Mouse (Mus musculus) heart, postnatal 0 days (tissue): Measurements from ENCODE around the gene Tanc1.

Experiments used
- CTCF ChIP-seq: IDR thresholded peaks from 2 replicates; pipeline ENCODE4 v1.5.1; 2016; ENCODE audit warnings: antibody characterized with exemption, control low read depth, low read depth
- EP300 ChIP-seq: IDR thresholded peaks from 2 replicates; pipeline ENCODE4 v1.6.1; 2016; ENCODE audit warnings: antibody characterized with exemption, low read depth

DNA sequence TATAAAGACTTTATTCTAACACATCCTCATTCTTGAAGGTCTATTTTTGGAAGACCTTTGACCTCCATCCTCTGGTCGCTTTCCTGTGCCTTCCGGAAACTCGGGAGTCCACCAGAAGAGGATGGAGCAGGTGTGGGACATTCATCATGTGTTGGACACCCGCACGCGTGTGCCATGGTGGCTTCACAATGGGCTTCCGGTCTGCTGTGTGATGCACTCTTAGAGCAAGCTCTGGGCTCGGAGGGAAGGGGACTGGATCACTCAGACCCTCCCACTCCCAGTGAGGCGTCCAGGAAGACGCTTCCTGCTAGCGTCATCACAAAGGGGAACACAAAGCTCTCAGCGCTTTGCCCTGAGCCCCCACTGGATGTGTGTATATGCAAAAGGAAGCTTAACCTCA, 95.0 kb downstream of the Tanc1 start:
- no peak for TF ChIP-seq CTCF
- no peak for TF ChIP-seq EP300
